Mouse (Mus musculus) MEL (cell line): ENCODE data around the gene Ank2. TPM values are rescaled to one million over a fixed set of nuclear protein-coding genes. Genes with fewer than 3 reads are reported as not detected.

ENCODE experiments used
- DNase-seq: peaks from one replicate; pipeline ENCODE4 v3.0.0; 2011; ENCODE audit warnings: low read depth, low spot score
- H3K27ac ChIP-seq: 2 replicates; pipeline ENCODE4 v1.5.1; 2012; ENCODE audit warnings: low read depth, mild to moderate bottlenecking, control low read depth, low read length, moderate library complexity; ENCODE audit not compliant: control insufficient read depth
- H3K27me3 ChIP-seq, 2 experiments: fragments of 150-350 bp in 1 of 2; sonication (generic) in 1 of 2; 2 replicates each; pipeline ENCODE4 v1.6.1; 2012; ENCODE audit warnings: low read length in 2 of 2, mild to moderate bottlenecking in 2 of 2, improper control_type of control experiment in 1 of 2, moderate library complexity in 1 of 2; ENCODE audit not compliant: insufficient read depth in 2 of 2, control insufficient read depth in 1 of 2
- H3K36me3 ChIP-seq, 2 experiments: 2 replicates each; pipeline ENCODE4 v1.6.1; 2012 to 2014; ENCODE audit warnings: low read length in 2 of 2, improper control_type of control experiment in 1 of 2, inconsistent platforms in 1 of 2, mild to moderate bottlenecking in 1 of 2; ENCODE audit not compliant: insufficient read depth in 2 of 2, control insufficient read depth in 1 of 2
- H3K4me1 ChIP-seq, 2 experiments: fragments of 150-350 bp in 1 of 2; sonication (generic) in 1 of 2; 2 replicates each; pipeline ENCODE4 v1.6.1; 2012; ENCODE audit warnings: low read length in 2 of 2, improper control_type of control experiment in 1 of 2, mild to moderate bottlenecking in 1 of 2; ENCODE audit not compliant: insufficient read depth in 2 of 2, control insufficient read depth in 1 of 2
- H3K4me3 ChIP-seq, 2 experiments: fragments of 150-350 bp in 1 of 2; sonication (generic) in 1 of 2; 2 replicates each; pipeline ENCODE4 v1.5.1; 2012; ENCODE audit warnings: low read depth in 2 of 2, low read length in 2 of 2, mild to moderate bottlenecking in 2 of 2, moderate library complexity in 2 of 2, control low read depth in 1 of 2, improper control_type of control experiment in 1 of 2; ENCODE audit not compliant: control insufficient read depth in 1 of 2, insufficient read depth in 1 of 2
- H3K79me2 ChIP-seq: 2 replicates; pipeline ENCODE4 v1.6.1; 2012; ENCODE audit warnings: mild to moderate bottlenecking, low read length, moderate library complexity; ENCODE audit not compliant: control insufficient read depth, poor library complexity, insufficient read depth
- H3K9ac ChIP-seq: 2 replicates; pipeline ENCODE4 v1.6.1; 2012; ENCODE audit warnings: low read depth, mild to moderate bottlenecking, control low read depth, low read length, moderate library complexity; ENCODE audit not compliant: control insufficient read depth, poor library complexity, severe bottlenecking
- H3K9me3 ChIP-seq: fragments of 150-350 bp; sonication (generic); replicated peaks from 2 replicates; pipeline ENCODE4 v1.6.1; 2012; ENCODE audit warnings: mild to moderate bottlenecking, low read length, improper control_type of control experiment, moderate library complexity; ENCODE audit not compliant: insufficient read depth
- CHD1 ChIP-seq: IDR thresholded peaks from 2 replicates; pipeline ENCODE4 v1.6.1; 2012; ENCODE audit warnings: low read depth, mild to moderate bottlenecking, inconsistent platforms, low read length, improper control_type of control experiment
- ELF1 ChIP-seq: IDR thresholded peaks from 2 replicates; pipeline ENCODE4 v1.6.1; 2014; ENCODE audit warnings: low read depth, mild to moderate bottlenecking, inconsistent platforms, low read length, improper control_type of control experiment, moderate library complexity
- ETS1 ChIP-seq: IDR thresholded peaks from 2 replicates; pipeline ENCODE4 v1.6.1; 2012; ENCODE audit warnings: low read depth, mild to moderate bottlenecking, inconsistent platforms, low read length, improper control_type of control experiment, moderate library complexity
- GATA1 ChIP-seq: IDR thresholded peaks from 2 replicates; pipeline ENCODE4 v1.6.1; 2011; ENCODE audit warnings: low read depth, low read length, improper control_type of control experiment
- HCFC1 ChIP-seq: IDR thresholded peaks from 2 replicates; pipeline ENCODE4 v1.6.1; 2012; ENCODE audit warnings: low read depth, mild to moderate bottlenecking, inconsistent platforms, low read length, improper control_type of control experiment, moderate library complexity
- MYC ChIP-seq: IDR thresholded peaks from 2 replicates; pipeline ENCODE4 v1.6.1; 2011; ENCODE audit warnings: low read depth, mild to moderate bottlenecking, low read length, improper control_type of control experiment, moderate library complexity
- NRF1 ChIP-seq: IDR thresholded peaks from 2 replicates; pipeline ENCODE4 v1.6.1; 2014; ENCODE audit warnings: low read depth, mild to moderate bottlenecking, inconsistent platforms, low read length, improper control_type of control experiment, moderate library complexity; ENCODE audit not compliant: poor library complexity, insufficient read depth, severe bottlenecking
- POLR2AphosphoS2 ChIP-seq: IDR thresholded peaks from 2 replicates; pipeline ENCODE4 v1.6.1; 2011; ENCODE audit warnings: low read length, improper control_type of control experiment
- POLR2AphosphoS5 ChIP-seq: IDR thresholded peaks from 2 replicates; pipeline ENCODE4 v1.6.1; 2012; ENCODE audit warnings: low read depth, borderline replicate concordance, mild to moderate bottlenecking, inconsistent platforms, low read length, moderate library complexity, mixed read lengths
- RAD21 ChIP-seq: IDR thresholded peaks from 2 replicates; pipeline ENCODE4 v1.6.1; 2011; ENCODE audit warnings: mild to moderate bottlenecking, low read depth, low read length, improper control_type of control experiment
- RCOR1 ChIP-seq: IDR thresholded peaks from 2 replicates; pipeline ENCODE4 v1.6.1; 2012; ENCODE audit warnings: low read depth, mild to moderate bottlenecking, inconsistent platforms, low read length, improper control_type of control experiment
- TBP ChIP-seq: IDR thresholded peaks from 2 replicates; pipeline ENCODE4 v1.8.0; 2011; ENCODE audit warnings: low read depth, low read length, improper control_type of control experiment
- UBTF ChIP-seq: IDR thresholded peaks from 2 replicates; pipeline ENCODE4 v1.6.1; 2012; ENCODE audit warnings: low read depth, mild to moderate bottlenecking, inconsistent platforms, low read length, improper control_type of control experiment, moderate library complexity, borderline replicate concordance; ENCODE audit not compliant: insufficient read depth
- USF1 ChIP-seq: IDR thresholded peaks from 2 replicates; pipeline ENCODE4 v1.6.1; 2014; ENCODE audit warnings: low read depth, mild to moderate bottlenecking, inconsistent platforms, low read length, improper control_type of control experiment, moderate library complexity
- ZC3H11A ChIP-seq: IDR thresholded peaks from 2 replicates; pipeline ENCODE4 v1.6.1; 2012; ENCODE audit warnings: low read depth, mild to moderate bottlenecking, inconsistent platforms, low read length, improper control_type of control experiment
- polyA plus RNA-seq, 2 experiments: library from polyadenylated mRNA; stranded (reverse) in 1 of 2; unstranded in 1 of 2; fragments of >175 nt in 1 of 2; fragments of >200 nt in 1 of 2; gene quantifications; 2 replicates each; pipeline versions ENCODE4 v1.2.1 to v1.2.4; 2012; ENCODE audit warnings: low replicate concordance in 2 of 2, low read depth in 1 of 2; ENCODE audit not compliant: insufficient read length in 2 of 2, insufficient read depth in 1 of 2, missing spikeins in 1 of 2
- total RNA-seq: library from RNA; depleted of rRNA; stranded (reverse); fragments of 300-350 nt; gene quantifications from 2 replicates; pipeline ENCODE4 v1.2.3, GENCODE M21; 2012

Gene Ank2
- total and polyA plus RNA-seq, 3 experiments, result 2.7 to 4.5 TPM; not detected in 1

DNA sequence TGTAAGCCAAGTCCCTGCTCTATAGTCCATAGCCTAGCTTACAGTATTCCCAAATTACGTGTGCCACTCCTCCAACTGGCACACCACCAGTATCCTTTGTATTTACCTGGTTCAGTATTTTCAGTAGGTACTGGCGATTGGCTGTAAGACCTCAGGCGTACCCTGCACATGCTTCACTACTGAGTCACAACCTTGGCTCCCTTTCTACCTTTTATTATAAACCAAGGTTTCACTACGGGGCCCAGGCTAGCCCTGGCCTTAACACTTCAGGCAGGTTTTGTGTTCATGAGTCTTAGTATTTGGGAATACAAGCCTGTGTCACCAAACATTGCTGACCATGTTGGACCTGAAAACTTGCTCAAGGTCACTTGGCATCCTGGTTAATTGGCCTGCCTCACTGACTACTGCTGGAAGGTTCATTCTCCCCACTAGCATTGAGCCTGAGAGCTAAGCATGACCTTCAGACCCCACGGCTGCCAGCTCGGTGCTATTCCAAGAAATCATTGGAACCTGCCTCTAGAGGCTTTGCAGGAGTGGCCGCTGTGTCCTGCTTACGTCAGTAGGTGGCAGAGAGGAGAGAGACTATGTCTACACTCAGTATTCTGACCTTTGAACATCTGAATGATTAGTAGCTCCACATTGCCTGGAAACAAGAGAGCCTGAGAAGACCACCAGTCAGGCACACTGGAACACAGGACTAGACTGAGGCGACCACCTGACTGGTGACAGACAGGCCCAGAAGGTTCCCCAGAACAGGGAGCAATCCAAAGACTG lies 494.1 kb downstream of the Ank2 start:
- Histone ChIP-seq H3K27ac (no peak overlapping the region), H3K27me3 (no peaks in the 10 kb centered on the region), H3K4me1 (no peaks in the 10 kb centered on the region), H3K9ac (no peak overlapping the region), H3K36me3 (no peaks in the 10 kb centered on the region), H3K9me3 (no peaks in the 10 kb centered on the region), H3K4me3 (no peak overlapping the region), H3K79me2 (no peaks in the 10 kb centered on the region)
- DNase-seq, result no peak
- TF ChIP-seq POLR2AphosphoS2 (no peak), CHD1 (no peak), GATA1 (no peak)

DNA sequence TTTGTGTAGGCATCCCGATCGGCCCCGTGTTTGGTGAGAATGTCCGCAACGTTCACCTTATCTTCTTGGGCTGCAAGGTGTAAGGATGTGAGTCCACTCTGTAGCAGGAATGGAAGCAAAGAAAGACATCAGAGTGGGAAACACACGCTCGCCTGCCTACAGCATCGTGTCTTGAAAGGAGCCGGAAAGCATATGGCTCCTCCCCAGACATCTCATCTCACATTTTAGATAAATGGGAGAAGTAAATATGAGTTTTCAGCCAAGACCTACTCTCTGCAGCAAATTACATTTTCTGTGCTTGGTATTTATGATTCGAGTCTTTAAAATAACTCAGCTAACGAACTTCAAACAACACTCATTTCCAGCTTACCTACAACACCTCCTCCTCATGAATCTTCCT lies 495.2 kb downstream of the Ank2 start:
- no peaks in the 10 kb centered on the region for H3K4me1 ChIP-seq
- TF ChIP-seq USF1, result no peak
- no peak for TF ChIP-seq HCFC1
- TF ChIP-seq ZC3H11A, result no peak
- no peak for TF ChIP-seq RAD21
- TF ChIP-seq RCOR1, result no peak
- no peak for TF ChIP-seq TBP
- TF ChIP-seq GATA1, result no peak
- no peak for TF ChIP-seq UBTF
- no peak for TF ChIP-seq MYC
- no peak for TF ChIP-seq POLR2AphosphoS2
- TF ChIP-seq POLR2AphosphoS5, result no peak
- no peak for TF ChIP-seq NRF1
- TF ChIP-seq ELF1, result no peak
- TF ChIP-seq ETS1, result no peak
- no peaks in the 10 kb centered on the region for H3K79me2 ChIP-seq
- H3K36me3 ChIP-seq, result no peaks in the 10 kb centered on the region
- no peak overlapping the region for H3K27ac ChIP-seq
- no peaks in the 10 kb centered on the region for H3K9me3 ChIP-seq
- no peaks in the 10 kb centered on the region for H3K27me3 ChIP-seq
- DNase-seq, result no peak
- no peak overlapping the region for H3K4me3 ChIP-seq
- H3K9ac ChIP-seq, result no peak overlapping the region
